ENCODE assay signal across 23 mouse cellular contexts in the genomic region with DNA sequence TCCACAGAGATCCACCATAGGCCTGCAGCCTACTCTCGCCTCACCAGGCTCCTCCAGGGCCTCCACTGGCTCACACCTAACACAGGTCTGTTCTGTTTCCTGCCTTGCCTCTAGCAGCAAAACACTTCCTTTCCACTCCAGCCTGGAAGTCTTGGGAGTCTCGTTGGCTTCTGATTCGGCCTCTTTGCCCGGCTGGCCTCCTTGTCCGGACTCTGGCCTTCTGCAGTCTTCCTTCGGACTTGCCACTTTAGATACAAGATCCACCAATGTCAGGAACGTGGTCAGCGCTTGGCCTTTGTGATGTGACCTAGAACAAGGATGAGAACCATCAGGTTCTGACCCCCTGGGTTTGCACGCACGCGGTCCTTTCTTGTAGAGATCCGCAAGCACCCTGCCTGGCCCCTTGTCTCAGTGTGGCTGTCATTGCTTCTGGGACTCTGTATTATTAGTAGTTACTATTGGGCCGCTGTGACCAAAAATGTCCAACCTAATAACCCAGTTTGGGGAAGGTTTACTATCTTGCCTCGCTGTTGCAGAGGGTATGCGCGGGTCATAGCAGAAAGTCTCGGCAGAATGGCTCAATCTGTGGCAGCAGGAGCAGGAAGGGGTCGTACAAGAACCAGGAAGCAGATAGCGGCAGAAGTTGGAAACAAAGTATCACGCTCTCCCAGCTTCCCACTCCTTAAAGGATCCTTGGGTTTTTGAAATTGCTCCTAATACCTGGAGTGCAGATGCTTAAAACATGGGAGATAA. TPM values are rescaled to one million over a fixed set of nuclear protein-coding genes. Genes with fewer than 3 reads are reported as not detected.
DNase-seq lines count a peak whose midpoint lies in the region; TF ChIP-seq lines count a peak whose summit lies in the region.
"Had no signal": no experiment of that assay in that cellular context is flagged by ENCODE, and none has a peak within 500 bp of the region (broad histone marks: within the 10 kb centered on the region; RNA-seq: fewer than 3 reads in every experiment).

No protein-coding gene starts in this region.

- H3K27me3 ChIP-seq in testis, adult 2 months (ENCODE audit: control insufficient read depth, insufficient read depth, low read length), result peaks cover 3% of the 10 kb centered on the region
- H3K27me3 ChIP-seq in E14TG2a.4 (ENCODE audit: insufficient read depth, low read length), result peaks cover 19% of the 10 kb centered on the region
- H3K27me3 ChIP-seq: CH12.LX; embryonic facial prominence, embryonic 12.5 days; forebrain, embryonic 12.5 days; forebrain, embryonic 15.5 days had no signal

- TF ChIP-seq CTCF in testis, adult 2 months (IDR thresholded peaks at IDR 0.05; ENCODE audit: control insufficient read depth, insufficient read depth, insufficient replicate concordance, low read depth, low read length), result no peak
- no peak for TF ChIP-seq CTCF in E14TG2a.4 (conservative IDR thresholded peaks at IDR 0.05; ENCODE audit: low read length)

- H3K36me3 ChIP-seq in testis, adult 2 months (ENCODE audit: control insufficient read depth, insufficient read depth, low read length), result no peaks in the 10 kb centered on the region
- H3K36me3 ChIP-seq in E14TG2a.4 (ENCODE audit: insufficient read depth, low read length), result no peaks in the 10 kb centered on the region
- H3K36me3 ChIP-seq: embryonic facial prominence, embryonic 10.5 days; embryonic facial prominence, embryonic 12.5 days; forebrain, embryonic 12.5 days; forebrain, embryonic 15.5 days had no signal

- no peak for DNase-seq in testis, postnatal 14 days (ENCODE audit: low spot score)
- peak; percentile 95 for DNase-seq in adipocyte (ENCODE audit: low spot score)
- DNase-seq in heart, adult 18-20 months, result no peak
- no peak for DNase-seq in spleen, postnatal 10 days (ENCODE audit: low spot score in 2 of 2)
- DNase-seq in heart, postnatal 25 days (ENCODE audit: low spot score), result no peak
- DNase-seq: adrenal gland, adult 2 months; adrenal gland, postnatal 10 days; adrenal gland, postnatal 25 days; B cell, adult 2 months; cerebellum, adult 11 months; cerebellum, adult 18-20 months; cerebellum, adult 8-10 months; cerebellum, adult 9-11 months; cerebellum, postnatal 14 days; cerebellum, postnatal 36 days; forebrain, postnatal 0 days had no signal

- TF ChIP-seq POLR2A in testis, adult 2 months (IDR thresholded peaks at IDR 0.05; ENCODE audit: control insufficient read depth, low read depth, low read length), result no peak

- H3K27ac ChIP-seq in testis, adult 2 months (ENCODE audit: control insufficient read depth, insufficient read depth, low read depth, low read length), result no peak overlapping the region
- H3K27ac ChIP-seq: embryonic facial prominence, embryonic 10.5 days; embryonic facial prominence, embryonic 12.5 days; forebrain, embryonic 12.5 days; forebrain, embryonic 15.5 days had no signal

- peak overlapping the region; percentile 42 for H3K4me3 ChIP-seq in testis, adult 2 months (ENCODE audit: control insufficient read depth, low read depth, low read length)
- H3K4me3 ChIP-seq in E14TG2a.4 (replicated peaks; ENCODE audit: low read length), result peak overlapping the region; percentile 43; the same call in 1 of the 2 replicates
- H3K4me3 ChIP-seq: embryonic facial prominence, embryonic 10.5 days; embryonic facial prominence, embryonic 12.5 days; forebrain, embryonic 12.5 days; forebrain, embryonic 15.5 days had no signal

- peaks cover 9% of the 10 kb centered on the region for H3K4me1 ChIP-seq in testis, adult 2 months (ENCODE audit: control insufficient read depth, insufficient read depth, low read length)
- peaks cover 15% of the 10 kb centered on the region for H3K4me1 ChIP-seq in E14TG2a.4 (replicated peaks; ENCODE audit: low read depth, low read length)
- H3K4me1 ChIP-seq: embryonic facial prominence, embryonic 10.5 days; embryonic facial prominence, embryonic 12.5 days; forebrain, embryonic 12.5 days; forebrain, embryonic 15.5 days had no signal

- intact Hi-C loops in heart, postnatal 25 days (cut with DNase I), result no loop called here

- no peaks in the 10 kb centered on the region for H3K9me3 ChIP-seq in E14TG2a.4 (ENCODE audit: low read length)
- H3K9me3 ChIP-seq: embryonic facial prominence, embryonic 10.5 days; embryonic facial prominence, embryonic 12.5 days; forebrain, embryonic 12.5 days; forebrain, embryonic 15.5 days had no signal

RNA-seq across cellular contexts. Expression of gene Cpm, which starts 22.1 kb away (rescaled TPM):
- 0.77 and 2.5 TPM in 2 replicates for polyA plus RNA-seq in testis, adult 2 months (2012; rRNA removed)
- 1 to 10 TPM; 2.9 to 3.5 TPM for total RNA-seq in heart, adult 18-20 months (2021)
- total RNA-seq in heart, postnatal 25 days (2021), result 1 to 10 TPM; 3.9 to 4.5 TPM
